Mouse (Mus musculus) liver, embryonic 14.5 days (tissue): ENCODE results near the gene Rora.

Experiments used
- CTCF ChIP-seq: IDR thresholded peaks from 2 replicates; pipeline ENCODE4 v1.5.1; 2016; ENCODE audit warnings: antibody characterized with exemption, low read depth, control low read depth
- EP300 ChIP-seq: IDR thresholded peaks from 2 replicates; pipeline ENCODE4 v1.6.1; 2016; ENCODE audit warnings: antibody characterized with exemption, low read depth

- TF ChIP-seq CTCF, result no peak
- no peak for TF ChIP-seq EP300
Measured at GRCm38 (mm10) chr9:68825107-68825506, 171.5 kb downstream of the Rora start.
